Mouse (Mus musculus): ENCODE data around the gene Dnajb12. TPM values are rescaled to one million over a fixed set of nuclear protein-coding genes. Genes with fewer than 3 reads are reported as not detected.
A peak's percentile ranks its signal among the peaks of the same experiment; 100 is the strongest.

Gene Dnajb12
- polyA plus RNA-seq, 1 experiment from 2014 or later: 27.4 TPM

DNA sequence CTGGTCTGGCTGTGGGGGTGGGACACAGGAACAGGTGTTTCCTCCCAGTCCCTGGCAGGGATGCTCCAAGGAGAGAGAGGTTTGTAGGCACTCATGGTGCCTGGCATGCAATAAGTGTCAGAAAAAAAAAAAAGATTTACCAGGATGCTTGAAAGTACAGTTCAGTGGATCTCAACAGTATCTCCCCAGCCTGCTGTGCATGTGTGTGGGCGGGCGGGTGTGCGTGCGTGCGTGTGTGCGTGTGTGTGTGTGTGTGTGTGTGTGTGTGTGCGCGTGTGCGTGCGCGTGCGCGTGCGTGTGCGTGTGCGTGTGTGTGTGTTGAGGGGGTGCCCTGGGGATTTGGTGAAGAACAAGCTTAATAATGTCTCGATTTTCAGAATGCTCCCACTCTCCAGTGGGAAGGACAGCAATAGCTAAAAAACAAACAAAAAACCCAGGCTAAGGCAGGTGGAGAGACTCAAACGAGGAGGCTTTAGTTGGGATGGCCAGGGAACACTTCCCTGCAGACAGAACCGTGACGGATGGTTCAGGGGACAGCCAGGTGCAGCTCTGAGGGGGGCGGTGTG lies 63.0 kb downstream of the Dnajb12 start:
- no peak overlapping the region for H3K9ac ChIP-seq (ENCODE audit: low read depth, low read length)
- WGBS: 47% methylated on average over 20 of the region's 21 CpGs
- H3K36me3 ChIP-seq (ENCODE audit: control insufficient read depth, insufficient read depth, low read length): no peaks in the 10 kb centered on the region
- no peak overlapping the region for H3K4me3 ChIP-seq (ENCODE audit: low read depth, low read length)
- peaks cover 7% of the 10 kb centered on the region for H3K4me1 ChIP-seq (replicated peaks; ENCODE audit: control insufficient read depth, insufficient read depth, low read length)
- no peaks in the 10 kb centered on the region for H3K9me3 ChIP-seq (ENCODE audit: control insufficient read depth, low read length)
- no peak overlapping the region for H3K27ac ChIP-seq (ENCODE audit: low read depth, low read length)
- H3K27me3 ChIP-seq (replicated peaks; ENCODE audit: control insufficient read depth, insufficient read depth, low read length): peaks cover 11% of the 10 kb centered on the region
- DNase-seq (ENCODE audit: low spot score) (no peak), ATAC-seq (replicated peaks; ENCODE audit: low FRiP score) (no peak)
- peak overlapping the region; percentile 39 for H3K4me2 ChIP-seq

DNA sequence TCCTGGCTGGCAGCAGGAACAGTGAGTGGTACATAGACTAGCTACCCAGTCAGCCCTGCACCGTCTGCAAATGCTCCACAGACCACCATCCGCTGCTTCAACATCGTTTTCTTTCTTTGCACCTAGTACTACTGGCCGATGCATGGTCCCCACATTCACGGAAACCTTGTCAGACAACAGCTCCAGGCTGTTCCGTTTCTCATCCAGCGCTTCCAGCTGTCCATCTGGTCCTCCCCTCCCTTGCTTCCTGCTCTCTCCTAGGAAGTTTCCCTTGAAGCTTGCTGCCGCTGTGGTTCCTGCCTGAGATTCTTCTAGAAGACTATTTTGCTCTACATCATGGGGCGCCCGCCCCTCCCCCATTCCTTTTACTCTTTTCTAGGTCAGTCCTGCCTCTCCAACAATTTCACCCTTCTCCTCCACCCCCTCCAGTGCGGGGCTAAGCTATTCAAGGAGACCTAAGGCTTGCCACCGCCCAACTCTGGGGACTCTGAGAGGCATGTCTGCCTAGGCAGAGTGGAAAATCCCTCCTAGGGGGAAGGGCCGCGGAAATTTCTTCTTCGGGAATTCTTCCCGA lies 63.6 kb downstream of the Dnajb12 start:
- no peak overlapping the region; the same call in 1 of the 2 replicates for H3K9ac ChIP-seq (ENCODE audit: low read depth, low read length)
- H3K27me3 ChIP-seq (replicated peaks; ENCODE audit: control insufficient read depth, insufficient read depth, low read length): peaks cover 11% of the 10 kb centered on the region
- H3K4me2 ChIP-seq: peak overlapping the region; percentile 39
- no peaks in the 10 kb centered on the region for H3K36me3 ChIP-seq (ENCODE audit: control insufficient read depth, insufficient read depth, low read length)
- whole genome bisulfite sequencing: 5% methylated on average over 16 of the region's 16 CpGs
- no peaks in the 10 kb centered on the region for H3K9me3 ChIP-seq (ENCODE audit: control insufficient read depth, low read length)
- H3K4me3 ChIP-seq (ENCODE audit: low read depth, low read length): no peak overlapping the region
- DNase-seq (ENCODE audit: low spot score) (no peak), ATAC-seq (replicated peaks; ENCODE audit: low FRiP score) (0 out of 2 replicates have a peak, but pooled peaks have one; percentile 21)
- H3K4me1 ChIP-seq (replicated peaks; ENCODE audit: control insufficient read depth, insufficient read depth, low read length): peaks cover 7% of the 10 kb centered on the region
- no peak overlapping the region for H3K27ac ChIP-seq (ENCODE audit: low read depth, low read length)

DNA sequence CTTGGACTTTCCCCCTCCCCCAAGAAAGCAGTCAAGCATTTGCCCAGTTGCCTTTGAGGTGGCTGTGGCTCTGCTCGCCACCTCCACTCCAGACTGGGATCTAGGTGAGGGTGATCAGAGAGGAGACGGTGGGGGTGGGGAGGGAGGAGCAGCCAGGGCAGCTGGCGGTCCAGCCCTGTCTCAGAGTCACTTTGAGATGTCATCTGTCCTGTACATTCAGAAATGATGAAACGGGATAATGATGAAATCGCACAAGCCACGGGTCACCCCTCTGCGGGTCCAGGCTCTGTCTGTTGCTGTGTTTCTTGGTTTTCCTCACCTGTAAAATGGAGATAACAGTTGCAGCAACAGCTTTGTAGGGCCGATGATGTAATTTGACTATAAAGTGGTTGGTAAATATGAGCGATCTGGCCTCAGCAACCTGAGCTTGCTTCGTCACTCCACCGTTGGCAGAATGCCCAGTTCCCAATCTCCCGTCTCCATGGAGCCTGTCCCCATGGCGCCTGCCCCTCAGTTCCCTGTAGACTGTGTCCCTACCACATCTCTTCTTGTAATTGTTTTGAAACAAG lies 64.1 kb downstream of the Dnajb12 start:
- Histone ChIP-seq H3K9ac (ENCODE audit: low read depth, low read length) (no peak overlapping the region; the same call in 1 of the 2 replicates), H3K4me3 (ENCODE audit: low read depth, low read length) (no peak overlapping the region), H3K4me2 (peak overlapping the region; percentile 39), H3K27ac (ENCODE audit: low read depth, low read length) (no peak overlapping the region), H3K4me1 (replicated peaks; ENCODE audit: control insufficient read depth, insufficient read depth, low read length) (peaks cover 7% of the 10 kb centered on the region), H3K27me3 (replicated peaks; ENCODE audit: control insufficient read depth, insufficient read depth, low read length) (peaks cover 11% of the 10 kb centered on the region), H3K9me3 (ENCODE audit: control insufficient read depth, low read length) (no peaks in the 10 kb centered on the region), H3K36me3 (ENCODE audit: control insufficient read depth, insufficient read depth, low read length) (no peaks in the 10 kb centered on the region)
- DNase-seq (ENCODE audit: low spot score) (no peak), ATAC-seq (replicated peaks; ENCODE audit: low FRiP score) (peak; percentile 8; the same call in 1 of the 2 replicates)
- WGBS: 55% methylated on average over 13 of the region's 13 CpGs

DNA sequence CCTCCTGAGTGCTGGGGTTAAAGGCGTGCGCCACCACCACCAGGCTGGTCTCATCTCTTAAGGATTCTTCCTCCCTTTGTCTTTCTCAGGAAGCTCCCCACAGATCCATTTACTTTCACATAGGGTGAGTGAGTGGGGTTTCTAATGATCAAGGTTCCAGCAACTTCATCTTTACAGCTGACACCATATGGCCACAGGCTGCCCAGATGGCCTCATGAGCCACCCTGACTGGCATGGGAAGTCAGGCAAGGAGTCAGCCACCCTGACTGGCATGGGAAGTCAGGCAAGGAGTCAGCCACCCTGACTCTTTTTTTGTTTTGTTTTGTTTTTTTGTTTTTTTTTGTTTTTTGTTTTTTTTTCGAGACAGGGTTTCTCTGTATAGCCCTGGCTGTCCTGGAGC lies 66.1 kb downstream of the Dnajb12 start:
- no peak for DNase-seq (ENCODE audit: low spot score)
- 90% methylated on average over 3 of the region's 3 CpGs for WGBS
- Histone ChIP-seq H3K4me2 (no peak overlapping the region), H3K4me3 (ENCODE audit: low read depth, low read length) (no peak overlapping the region), H3K9ac (ENCODE audit: low read depth, low read length) (no peak overlapping the region), H3K36me3 (ENCODE audit: control insufficient read depth, insufficient read depth, low read length) (peaks cover 3% of the 10 kb centered on the region; the same call in 1 of the 2 replicates), H3K4me1 (replicated peaks; ENCODE audit: control insufficient read depth, insufficient read depth, low read length) (peaks cover 18% of the 10 kb centered on the region), H3K27me3 (replicated peaks; ENCODE audit: control insufficient read depth, insufficient read depth, low read length) (peaks cover 12% of the 10 kb centered on the region), H3K27ac (ENCODE audit: low read depth, low read length) (no peak overlapping the region), H3K9me3 (ENCODE audit: control insufficient read depth, low read length) (no peaks in the 10 kb centered on the region)
- no peak for ATAC-seq (replicated peaks; ENCODE audit: low FRiP score)

DNA sequence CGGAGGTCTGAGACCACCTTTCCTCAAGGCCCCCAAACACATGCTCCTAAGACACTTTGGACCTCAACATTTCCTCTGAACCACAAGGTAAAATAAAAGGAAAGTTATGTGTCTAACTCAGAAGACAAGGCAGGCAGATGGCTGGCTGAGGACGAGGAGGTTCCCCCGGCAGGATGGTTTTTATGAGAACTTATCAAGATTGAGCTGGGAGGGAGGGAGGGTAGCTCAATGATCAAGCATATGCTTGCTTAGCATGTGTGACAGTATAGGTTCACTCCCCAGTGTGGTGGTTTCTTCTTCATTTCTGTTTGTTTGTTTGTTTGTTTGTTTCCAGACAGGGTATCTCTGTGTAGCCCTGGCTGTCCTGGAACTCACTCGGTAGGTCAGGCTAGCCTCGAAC lies 67.0 kb downstream of the Dnajb12 start:
- Histone ChIP-seq H3K9ac (ENCODE audit: low read depth, low read length) (no peak overlapping the region), H3K4me3 (ENCODE audit: low read depth, low read length) (no peak overlapping the region), H3K27me3 (replicated peaks; ENCODE audit: control insufficient read depth, insufficient read depth, low read length) (peaks cover 16% of the 10 kb centered on the region), H3K4me1 (replicated peaks; ENCODE audit: control insufficient read depth, insufficient read depth, low read length) (peaks cover 26% of the 10 kb centered on the region), H3K36me3 (ENCODE audit: control insufficient read depth, insufficient read depth, low read length) (peaks cover 3% of the 10 kb centered on the region; the same call in 1 of the 2 replicates), H3K9me3 (ENCODE audit: control insufficient read depth, low read length) (no peaks in the 10 kb centered on the region), H3K27ac (ENCODE audit: low read depth, low read length) (no peak overlapping the region), H3K4me2 (no peak overlapping the region)
- DNase-seq (ENCODE audit: low spot score): no peak
- no peak for ATAC-seq (replicated peaks; ENCODE audit: low FRiP score)
- 74% methylated on average over 5 of the region's 5 CpGs for WGBS

DNA sequence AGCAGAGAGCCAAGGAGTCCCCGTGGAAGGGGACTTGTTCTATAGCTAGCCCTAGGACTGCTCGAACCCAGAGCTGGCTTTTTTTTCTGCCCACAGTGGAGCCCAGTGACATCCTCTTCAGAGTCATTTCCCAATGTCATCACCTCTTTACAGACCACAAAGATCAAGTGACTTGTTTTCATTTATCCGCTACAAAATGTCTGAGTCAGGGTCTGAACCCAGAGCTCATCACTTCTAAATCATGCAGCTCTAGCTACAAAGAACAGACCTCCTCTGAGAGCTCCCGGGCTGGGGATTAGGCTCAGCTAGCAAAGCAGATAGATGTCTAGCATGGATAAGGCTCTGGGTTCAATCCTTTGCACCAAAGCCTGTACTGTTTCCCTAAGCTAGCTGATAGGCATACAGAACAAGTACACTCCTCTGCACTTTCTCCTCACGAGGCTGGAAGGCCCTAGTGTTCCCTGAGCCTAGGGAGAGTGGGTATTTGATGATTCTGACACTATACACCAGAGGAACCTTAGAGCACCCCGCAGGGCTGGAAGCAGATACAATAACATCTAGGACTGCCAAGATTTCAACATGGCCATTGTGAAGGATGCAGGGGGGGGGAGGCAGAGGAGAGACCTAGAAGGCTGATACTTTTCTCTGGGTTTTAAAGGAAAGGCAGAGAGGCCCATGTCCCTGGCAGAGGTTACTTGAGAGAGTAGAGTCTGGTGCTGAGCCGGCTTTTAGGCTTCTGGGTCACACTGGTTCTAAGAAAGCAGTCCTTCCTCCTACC lies 68.1 kb downstream of the Dnajb12 start:
- Histone ChIP-seq H3K36me3 (ENCODE audit: control insufficient read depth, insufficient read depth, low read length) (peaks cover 3% of the 10 kb centered on the region; the same call in 1 of the 2 replicates), H3K27ac (ENCODE audit: low read depth, low read length) (no peak overlapping the region), H3K4me1 (replicated peaks; ENCODE audit: control insufficient read depth, insufficient read depth, low read length) (peaks cover 27% of the 10 kb centered on the region), H3K9ac (ENCODE audit: low read depth, low read length) (no peak overlapping the region), H3K4me2 (no peak overlapping the region), H3K9me3 (ENCODE audit: control insufficient read depth, low read length) (no peaks in the 10 kb centered on the region), H3K27me3 (replicated peaks; ENCODE audit: control insufficient read depth, insufficient read depth, low read length) (peaks cover 10% of the 10 kb centered on the region), H3K4me3 (ENCODE audit: low read depth, low read length) (no peak overlapping the region)
- 62% methylated on average over 7 of the region's 7 CpGs for WGBS
- DNase-seq (ENCODE audit: low spot score) (no peak), ATAC-seq (replicated peaks; ENCODE audit: low FRiP score) (no peak)

DNA sequence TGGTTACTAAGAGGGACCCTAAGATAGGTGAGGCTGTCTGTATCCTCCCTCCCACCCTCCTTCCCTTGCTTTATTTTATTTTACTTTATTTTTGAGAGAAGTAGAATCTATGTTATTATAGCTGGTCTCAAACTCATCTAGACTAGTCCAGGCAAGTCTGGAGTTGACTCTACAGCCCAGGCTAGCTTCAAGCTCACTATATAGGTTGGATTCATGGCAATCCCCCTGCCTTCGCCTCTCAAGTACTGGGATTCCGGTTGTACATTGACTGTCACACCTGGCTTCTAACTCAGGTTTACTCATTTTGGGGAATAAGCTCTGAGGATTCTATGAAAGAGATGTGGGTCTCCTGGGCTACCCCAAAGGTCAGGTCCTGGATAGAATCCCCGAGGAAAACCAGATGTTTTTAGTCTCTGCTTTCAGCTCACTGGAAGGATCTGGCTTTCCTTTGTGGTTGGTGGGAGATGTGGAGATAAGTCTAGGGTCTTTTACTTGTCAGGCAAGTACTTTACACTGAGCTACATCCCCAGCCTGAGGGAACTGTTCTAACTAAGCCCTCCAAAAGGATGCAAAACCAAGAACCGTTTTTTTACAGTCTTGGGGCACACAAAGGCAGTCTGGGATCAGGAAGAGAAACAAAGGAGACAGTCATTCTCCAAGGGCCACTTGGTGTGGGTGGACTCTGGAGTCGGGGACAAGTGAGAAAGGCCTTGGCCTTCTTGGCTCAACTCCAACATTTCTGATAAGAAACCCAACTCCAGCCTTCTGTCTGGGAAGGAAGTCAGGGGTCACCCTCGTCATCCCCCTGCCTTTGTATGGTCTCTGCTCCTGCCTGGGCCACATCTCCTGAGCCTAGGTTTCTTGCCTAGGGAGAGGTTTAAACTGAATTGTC lies 69.3 kb downstream of the Dnajb12 start:
- Histone ChIP-seq H3K4me1 (replicated peaks; ENCODE audit: control insufficient read depth, insufficient read depth, low read length) (peaks cover 22% of the 10 kb centered on the region), H3K27me3 (replicated peaks; ENCODE audit: control insufficient read depth, insufficient read depth, low read length) (peaks cover 7% of the 10 kb centered on the region; the same call in 1 of the 2 replicates), H3K4me3 (ENCODE audit: low read depth, low read length) (no peak overlapping the region), H3K36me3 (ENCODE audit: control insufficient read depth, insufficient read depth, low read length) (peaks cover 3% of the 10 kb centered on the region; the same call in 1 of the 2 replicates), H3K9me3 (ENCODE audit: control insufficient read depth, low read length) (no peaks in the 10 kb centered on the region), H3K9ac (ENCODE audit: low read depth, low read length) (no peak overlapping the region), H3K4me2 (peak overlapping the region; percentile 1; the same call in 1 of the 2 replicates), H3K27ac (ENCODE audit: low read depth, low read length) (no peak overlapping the region)
- WGBS: 49% methylated on average over 6 of the region's 6 CpGs
- no peak for ATAC-seq (replicated peaks; ENCODE audit: low FRiP score)
- DNase-seq (ENCODE audit: low spot score): no peak
